ENCODE assay signal across 15 mouse cellular contexts in the genomic region with DNA sequence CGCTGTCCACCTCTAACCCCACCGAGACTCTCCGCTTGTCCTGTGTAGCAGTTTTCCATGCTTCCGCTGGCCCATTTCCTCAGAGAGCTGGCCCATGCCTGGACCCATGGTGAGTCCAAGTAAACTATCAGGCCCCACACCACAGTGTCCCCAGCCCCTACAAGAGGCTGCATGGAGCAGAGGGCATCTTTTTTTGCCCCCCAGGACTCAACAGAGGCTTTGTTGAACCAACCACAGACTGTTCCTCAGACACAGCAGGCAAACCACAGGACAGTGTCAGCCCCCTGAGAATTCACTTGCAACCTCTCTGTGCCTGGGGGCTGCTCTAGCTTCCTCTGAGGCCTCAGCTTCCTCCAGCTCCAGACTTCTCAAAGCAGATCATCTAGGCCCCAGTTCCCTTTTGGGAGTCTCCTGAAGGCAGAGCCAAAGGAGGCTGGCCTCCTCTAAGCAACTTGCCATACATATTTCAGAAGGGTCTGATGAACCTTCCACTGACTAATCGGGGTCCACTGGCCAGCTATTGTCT. TPM values are rescaled to one million over a fixed set of nuclear protein-coding genes. Genes with fewer than 3 reads are reported as not detected.
A peak's percentile ranks its signal among the peaks of the same experiment; 100 is the strongest.
DNase-seq lines count a peak whose midpoint lies in the region; ATAC-seq and TF ChIP-seq lines count a peak whose summit lies in the region.
"Had no signal": no experiment of that assay in that cellular context is flagged by ENCODE, and none has a peak within 500 bp of the region (broad histone marks: within the 10 kb centered on the region; RNA-seq: fewer than 3 reads in every experiment).

No protein-coding gene starts in this region.

- H3K27me3 ChIP-seq in heart, embryonic 13.5 days (replicated peaks) = no peaks in the 10 kb centered on the region
- no peaks in the 10 kb centered on the region for H3K27me3 ChIP-seq in heart, embryonic 12.5 days (replicated peaks)
- peaks cover 6% of the 10 kb centered on the region; the same call in 1 of the 2 replicates for H3K27me3 ChIP-seq in midbrain, embryonic 10.5 days (ENCODE audit: low read depth, poor library complexity, severe bottlenecking)
- H3K27me3 ChIP-seq in midbrain, postnatal 0 days (ENCODE audit: insufficient read depth, low read length) = no peaks in the 10 kb centered on the region
- no peaks in the 10 kb centered on the region for H3K27me3 ChIP-seq in hindbrain, embryonic 14.5 days (ENCODE audit: control insufficient read depth, insufficient read depth, low read length)
- no peaks in the 10 kb centered on the region for H3K27me3 ChIP-seq in midbrain, embryonic 14.5 days (ENCODE audit: control insufficient read depth, insufficient read depth, low read length)
- H3K27me3 ChIP-seq: limb, embryonic 13.5 days had no signal

- H3K27ac ChIP-seq in heart, embryonic 13.5 days (replicated peaks) = no peak overlapping the region
- H3K27ac ChIP-seq in heart, embryonic 12.5 days (ENCODE audit: poor library complexity, severe bottlenecking) = no peak overlapping the region
- peak overlapping the region; percentile 42; the same call in 1 of the 2 replicates for H3K27ac ChIP-seq in midbrain, embryonic 10.5 days (replicated peaks)
- H3K27ac ChIP-seq in midbrain, postnatal 0 days (ENCODE audit: low read depth, low read length) = no peak overlapping the region
- H3K27ac ChIP-seq in hindbrain, embryonic 14.5 days = no peak overlapping the region
- H3K27ac ChIP-seq in midbrain, embryonic 14.5 days (replicated peaks; ENCODE audit: low read depth, low read length) = no peak overlapping the region

- peak overlapping the region; percentile 34; the same call in 1 of the 2 replicates for H3K9ac ChIP-seq in heart, embryonic 13.5 days
- H3K9ac ChIP-seq in heart, embryonic 12.5 days = no peak overlapping the region
- no peak overlapping the region for H3K9ac ChIP-seq in midbrain, postnatal 0 days (replicated peaks; ENCODE audit: low read length, poor library complexity, severe bottlenecking)
- no peak overlapping the region for H3K9ac ChIP-seq in hindbrain, embryonic 14.5 days
- no peak overlapping the region for H3K9ac ChIP-seq in midbrain, embryonic 14.5 days (replicated peaks; ENCODE audit: low read length)

- TF ChIP-seq CTCF in midbrain, postnatal 0 days (IDR thresholded peaks at IDR 0.05) = no peak

- H3K4me2 ChIP-seq in heart, embryonic 13.5 days = no peak overlapping the region
- H3K4me2 ChIP-seq in heart, embryonic 12.5 days = no peak overlapping the region
- no peak overlapping the region for H3K4me2 ChIP-seq in midbrain, postnatal 0 days (ENCODE audit: low read depth, low read length, poor library complexity, severe bottlenecking)
- peak overlapping the region; percentile 99; the same call in 1 of the 2 replicates for H3K4me2 ChIP-seq in hindbrain, embryonic 14.5 days (replicated peaks)
- H3K4me2 ChIP-seq in midbrain, embryonic 14.5 days (ENCODE audit: low read length) = 0 out of 2 replicates have a peak overlapping the region, but pooled peaks have one; percentile 99

- no peak for ATAC-seq in heart, embryonic 13.5 days (ENCODE audit: extremely low read depth, insufficient number of reproducible peaks, low FRiP score, low TSS enrichment)
- no peak for ATAC-seq in heart, embryonic 12.5 days (ENCODE audit: insufficient number of reproducible peaks, low FRiP score)
- ATAC-seq in midbrain, postnatal 0 days (ENCODE audit: low FRiP score) = no peak
- no peak for ATAC-seq in hindbrain, embryonic 14.5 days (ENCODE audit: low FRiP score)
- ATAC-seq in midbrain, embryonic 14.5 days (ENCODE audit: low FRiP score, low TSS enrichment) = no peak
- ATAC-seq: forebrain, embryonic 14.5 days had no signal

- H3K9me3 ChIP-seq in heart, embryonic 13.5 days = no peaks in the 10 kb centered on the region
- no peaks in the 10 kb centered on the region for H3K9me3 ChIP-seq in heart, embryonic 12.5 days (replicated peaks)
- H3K9me3 ChIP-seq in midbrain, embryonic 10.5 days (replicated peaks) = no peaks in the 10 kb centered on the region
- H3K9me3 ChIP-seq in midbrain, postnatal 0 days (ENCODE audit: low read length) = no peaks in the 10 kb centered on the region
- H3K9me3 ChIP-seq in hindbrain, embryonic 14.5 days (ENCODE audit: control insufficient read depth, low read length) = no peaks in the 10 kb centered on the region
- no peaks in the 10 kb centered on the region for H3K9me3 ChIP-seq in midbrain, embryonic 14.5 days (ENCODE audit: control insufficient read depth, low read length)
- H3K9me3 ChIP-seq: limb, embryonic 13.5 days had no signal

- no peak overlapping the region for H3K4me3 ChIP-seq in heart, embryonic 13.5 days
- H3K4me3 ChIP-seq in heart, embryonic 12.5 days = no peak overlapping the region
- H3K4me3 ChIP-seq in midbrain, embryonic 10.5 days = no peak overlapping the region
- no peak overlapping the region for H3K4me3 ChIP-seq in midbrain, postnatal 0 days (ENCODE audit: low read depth, low read length)
- no peak overlapping the region for H3K4me3 ChIP-seq in hindbrain, embryonic 14.5 days (replicated peaks; ENCODE audit: low read length)
- H3K4me3 ChIP-seq in midbrain, embryonic 14.5 days (replicated peaks; ENCODE audit: low read depth, low read length) = no peak overlapping the region

- H3K36me3 ChIP-seq in heart, embryonic 13.5 days = peaks cover 29% of the 10 kb centered on the region
- peaks cover 20% of the 10 kb centered on the region for H3K36me3 ChIP-seq in heart, embryonic 12.5 days
- peaks cover 53% of the 10 kb centered on the region for H3K36me3 ChIP-seq in midbrain, embryonic 10.5 days
- H3K36me3 ChIP-seq in midbrain, postnatal 0 days (ENCODE audit: insufficient read depth, low read length) = peaks cover 20% of the 10 kb centered on the region
- peaks cover 34% of the 10 kb centered on the region for H3K36me3 ChIP-seq in hindbrain, embryonic 14.5 days (replicated peaks; ENCODE audit: control insufficient read depth, insufficient read depth)
- H3K36me3 ChIP-seq in midbrain, embryonic 14.5 days (ENCODE audit: control insufficient read depth, insufficient read depth, low read length) = peaks cover 29% of the 10 kb centered on the region

- WGBS in heart, embryonic 13.5 days = 84% methylated on average over 5 of the region's 5 CpGs
- 81% methylated on average over 5 of the region's 5 CpGs for WGBS in heart, embryonic 12.5 days
- WGBS in midbrain, embryonic 10.5 days = 86% methylated on average over 5 of the region's 5 CpGs
- 86% methylated on average over 5 of the region's 5 CpGs for WGBS in midbrain, postnatal 0 days
- 91% methylated on average over 5 of the region's 5 CpGs for WGBS in hindbrain, embryonic 14.5 days
- 92% methylated on average over 5 of the region's 5 CpGs for WGBS in midbrain, embryonic 14.5 days

- H3K4me1 ChIP-seq in heart, embryonic 13.5 days = peaks cover 86% of the 10 kb centered on the region
- peaks cover 83% of the 10 kb centered on the region for H3K4me1 ChIP-seq in heart, embryonic 12.5 days (replicated peaks)
- H3K4me1 ChIP-seq in midbrain, embryonic 10.5 days = peaks cover 76% of the 10 kb centered on the region
- peaks cover 19% of the 10 kb centered on the region for H3K4me1 ChIP-seq in midbrain, postnatal 0 days (ENCODE audit: insufficient read depth, low read length)
- peaks cover 67% of the 10 kb centered on the region for H3K4me1 ChIP-seq in hindbrain, embryonic 14.5 days (replicated peaks; ENCODE audit: control insufficient read depth, insufficient read depth, low read length)
- H3K4me1 ChIP-seq in midbrain, embryonic 14.5 days (ENCODE audit: control insufficient read depth, insufficient read depth, low read length) = peaks cover 52% of the 10 kb centered on the region

- DNase-seq in midbrain, embryonic 10.5 days (ENCODE audit: low spot score) = no peak
- no peak for DNase-seq in midbrain, postnatal 0 days (ENCODE audit: low spot score)
- DNase-seq in hindbrain, embryonic 14.5 days (ENCODE audit: low spot score) = no peak
- DNase-seq in midbrain, embryonic 14.5 days = no peak
- no peak for DNase-seq in spleen, adult 18-20 months
- DNase-seq: cerebellum, adult 8-10 months; gastrocnemius, postnatal 25 days; kidney, postnatal 36 days; layer of hippocampus, postnatal 36 days; lung, postnatal 14 days; right cerebral cortex, postnatal 4 days had no signal

RNA-seq across cellular contexts. Expression of gene Plxnb2, which starts 9.0 kb away (rescaled TPM):
- 84.6 and 99.0 TPM in 2 replicates for polyA plus RNA-seq in heart, embryonic 13.5 days (2015; fragmentation: Nextera tagmentation; extraction: Ambion mirVana)
- 124 and 130 TPM in 2 replicates for polyA plus RNA-seq in heart, embryonic 12.5 days (2016; fragmentation: Nextera tagmentation; extraction: Ambion mirVana)
- polyA plus RNA-seq in midbrain, embryonic 10.5 days (2016; fragmentation: Nextera tagmentation; extraction: Ambion mirVana) = 130 and 144 TPM in 2 replicates
- total RNA-seq in midbrain, postnatal 0 days (2014; rRNA removed) = 153 and 199 TPM in 2 replicates
- polyA plus RNA-seq in midbrain, postnatal 0 days (2015; fragmentation: Nextera tagmentation; extraction: Ambion mirVana) = 46.8 and 50.4 TPM in 2 replicates
- 99.2 and 101 TPM in 2 replicates for polyA plus RNA-seq in hindbrain, embryonic 14.5 days (2014; fragmentation: Nextera tagmentation; extraction: Ambion mirVana)
- 86.4 and 107 TPM in 2 replicates for polyA plus RNA-seq in midbrain, embryonic 14.5 days (2014; fragmentation: Nextera tagmentation; extraction: Ambion mirVana)

RNA-seq across cellular contexts. Expression of gene Mapk11, which starts 22.2 kb away (rescaled TPM):
- polyA plus RNA-seq in heart, embryonic 13.5 days (2015; fragmentation: Nextera tagmentation; extraction: Ambion mirVana) = 3.8 and 4.0 TPM in 2 replicates
- 3.7 and 4.6 TPM in 2 replicates for polyA plus RNA-seq in heart, embryonic 12.5 days (2016; fragmentation: Nextera tagmentation; extraction: Ambion mirVana)
- 38.8 and 47.4 TPM in 2 replicates for polyA plus RNA-seq in midbrain, embryonic 10.5 days (2016; fragmentation: Nextera tagmentation; extraction: Ambion mirVana)
- 26.9 and 34.8 TPM in 2 replicates for total RNA-seq in midbrain, postnatal 0 days (2014; rRNA removed)
- 18.9 and 19.3 TPM in 2 replicates for polyA plus RNA-seq in midbrain, postnatal 0 days (2015; fragmentation: Nextera tagmentation; extraction: Ambion mirVana)
- polyA plus RNA-seq in hindbrain, embryonic 14.5 days (2014; fragmentation: Nextera tagmentation; extraction: Ambion mirVana) = 20.4 and 22.4 TPM in 2 replicates
- polyA plus RNA-seq in midbrain, embryonic 14.5 days (2014; fragmentation: Nextera tagmentation; extraction: Ambion mirVana) = 23.7 and 27.9 TPM in 2 replicates

RNA-seq across cellular contexts. Expression of gene Dennd6b, which starts 24.7 kb away (rescaled TPM):
- polyA plus RNA-seq in heart, embryonic 13.5 days (2015; fragmentation: Nextera tagmentation; extraction: Ambion mirVana) = 17.4 and 17.9 TPM in 2 replicates
- 19.9 and 20.2 TPM in 2 replicates for polyA plus RNA-seq in heart, embryonic 12.5 days (2016; fragmentation: Nextera tagmentation; extraction: Ambion mirVana)
- 27.7 and 37.3 TPM in 2 replicates for polyA plus RNA-seq in midbrain, embryonic 10.5 days (2016; fragmentation: Nextera tagmentation; extraction: Ambion mirVana)
- 98.8 and 115 TPM in 2 replicates for total RNA-seq in midbrain, postnatal 0 days (2014; rRNA removed)
- polyA plus RNA-seq in midbrain, postnatal 0 days (2015; fragmentation: Nextera tagmentation; extraction: Ambion mirVana) = 88.2 and 88.3 TPM in 2 replicates
- 71.4 and 71.6 TPM in 2 replicates for polyA plus RNA-seq in hindbrain, embryonic 14.5 days (2014; fragmentation: Nextera tagmentation; extraction: Ambion mirVana)
- polyA plus RNA-seq in midbrain, embryonic 14.5 days (2014; fragmentation: Nextera tagmentation; extraction: Ambion mirVana) = 85.2 and 117 TPM in 2 replicates

RNA-seq across cellular contexts. Expression of gene Mapk12, which starts 31.1 kb away (rescaled TPM):
- polyA plus RNA-seq in heart, embryonic 13.5 days (2015; fragmentation: Nextera tagmentation; extraction: Ambion mirVana) = 19.0 and 20.4 TPM in 2 replicates
- polyA plus RNA-seq in heart, embryonic 12.5 days (2016; fragmentation: Nextera tagmentation; extraction: Ambion mirVana) = 19.9 and 20.1 TPM in 2 replicates
- 31.8 and 36.7 TPM in 2 replicates for polyA plus RNA-seq in midbrain, embryonic 10.5 days (2016; fragmentation: Nextera tagmentation; extraction: Ambion mirVana)
- 1.5 and 4.7 TPM in 2 replicates for total RNA-seq in midbrain, postnatal 0 days (2014; rRNA removed)
- 2.0 and 3.2 TPM in 2 replicates for polyA plus RNA-seq in midbrain, postnatal 0 days (2015; fragmentation: Nextera tagmentation; extraction: Ambion mirVana)
- polyA plus RNA-seq in hindbrain, embryonic 14.5 days (2014; fragmentation: Nextera tagmentation; extraction: Ambion mirVana) = 3.3 and 4.0 TPM in 2 replicates
- 4.1 and 4.6 TPM in 2 replicates for polyA plus RNA-seq in midbrain, embryonic 14.5 days (2014; fragmentation: Nextera tagmentation; extraction: Ambion mirVana)

RNA-seq across cellular contexts. Expression of gene Ppp6r2, which starts 39.8 kb away (rescaled TPM):
- 20.5 and 20.8 TPM in 2 replicates for polyA plus RNA-seq in heart, embryonic 13.5 days (2015; fragmentation: Nextera tagmentation; extraction: Ambion mirVana)
- polyA plus RNA-seq in heart, embryonic 12.5 days (2016; fragmentation: Nextera tagmentation; extraction: Ambion mirVana) = 21.0 and 25.9 TPM in 2 replicates
- polyA plus RNA-seq in midbrain, embryonic 10.5 days (2016; fragmentation: Nextera tagmentation; extraction: Ambion mirVana) = 25.4 and 41.8 TPM in 2 replicates
- 225 and 315 TPM in 2 replicates for total RNA-seq in midbrain, postnatal 0 days (2014; rRNA removed)
- polyA plus RNA-seq in midbrain, postnatal 0 days (2015; fragmentation: Nextera tagmentation; extraction: Ambion mirVana) = 76.5 and 87.1 TPM in 2 replicates
- 78.2 and 84.0 TPM in 2 replicates for polyA plus RNA-seq in hindbrain, embryonic 14.5 days (2014; fragmentation: Nextera tagmentation; extraction: Ambion mirVana)
- polyA plus RNA-seq in midbrain, embryonic 14.5 days (2014; fragmentation: Nextera tagmentation; extraction: Ambion mirVana) = 88.6 and 90.0 TPM in 2 replicates

Comparison
In these comparisons a context has a peak if more than half of its experiments do, and no peak if none do; other contexts are left out.
1. H3K4me2 ChIP-seq: peak in hindbrain, embryonic 14.5 days (single experiment) and midbrain, embryonic 14.5 days (single experiment); none in heart, embryonic 13.5 days (single experiment), heart, embryonic 12.5 days (single experiment) and midbrain, postnatal 0 days (single experiment).